Mouse (Mus musculus): ENCODE results near the gene 7530416G11Rik. TPM values are rescaled to one million over a fixed set of nuclear protein-coding genes. Genes with fewer than 3 reads are reported as not detected.

7530416G11Rik gene
- polyA plus RNA-seq, 1 experiment from 2014 or later = not detected

- H3K9me3 ChIP-seq (replicated peaks; ENCODE audit: control insufficient read depth, low read length, poor library complexity, severe bottlenecking) = no peaks in the 10 kb centered on the region
- no peak overlapping the region for H3K9ac ChIP-seq (ENCODE audit: low read depth, low read length)
- no peak for ATAC-seq
- no peak overlapping the region for H3K4me2 ChIP-seq (ENCODE audit: low read length)
- no peak overlapping the region for H3K27ac ChIP-seq (ENCODE audit: low read length)
- WGBS = 87% methylated on average over 6 of the region's 6 CpGs
- peaks cover 5% of the 10 kb centered on the region for H3K4me1 ChIP-seq (ENCODE audit: control insufficient read depth, insufficient read depth, low read length)
- no peaks in the 10 kb centered on the region for H3K27me3 ChIP-seq (ENCODE audit: control insufficient read depth, insufficient read depth, low read depth, low read length)
- peaks cover 7% of the 10 kb centered on the region for H3K36me3 ChIP-seq (ENCODE audit: control insufficient read depth, insufficient read depth, low read length)
- H3K4me3 ChIP-seq (ENCODE audit: low read depth, low read length) = no peak overlapping the region
Measured at GRCm38 (mm10) chr15:85469401-85469800, 33.6 kb downstream of the 7530416G11Rik start.

GRCm38 (mm10) chr15:85466456-85467067, 36.5 kb downstream of the 7530416G11Rik start:
- no peak overlapping the region for H3K4me2 ChIP-seq (ENCODE audit: low read length)
- no peak overlapping the region for H3K4me3 ChIP-seq (ENCODE audit: low read depth, low read length)
- no peaks in the 10 kb centered on the region for H3K9me3 ChIP-seq (replicated peaks; ENCODE audit: control insufficient read depth, low read length, poor library complexity, severe bottlenecking)
- ATAC-seq = no peak
- H3K4me1 ChIP-seq (ENCODE audit: control insufficient read depth, insufficient read depth, low read length) = peaks cover 27% of the 10 kb centered on the region
- H3K9ac ChIP-seq (ENCODE audit: low read depth, low read length) = no peak overlapping the region
- H3K27me3 ChIP-seq (ENCODE audit: control insufficient read depth, insufficient read depth, low read depth, low read length) = no peaks in the 10 kb centered on the region
- H3K36me3 ChIP-seq (ENCODE audit: control insufficient read depth, insufficient read depth, low read length) = peaks cover 16% of the 10 kb centered on the region; the same call in 1 of the 2 replicates
- H3K27ac ChIP-seq (ENCODE audit: low read length) = no peak overlapping the region
- WGBS = 63% methylated on average over 5 of the region's 5 CpGs

GRCm38 (mm10) chr15:85464823-85465565, 38.0 kb downstream of the 7530416G11Rik start:
- no peak overlapping the region for H3K4me3 ChIP-seq (ENCODE audit: low read depth, low read length)
- no peak overlapping the region for H3K4me2 ChIP-seq (ENCODE audit: low read length)
- H3K27ac ChIP-seq (ENCODE audit: low read length) = 0 out of 2 replicates have a peak overlapping the region, but pooled peaks have one; percentile 24
- H3K36me3 ChIP-seq (ENCODE audit: control insufficient read depth, insufficient read depth, low read length) = peaks cover 16% of the 10 kb centered on the region; the same call in 1 of the 2 replicates
- no peaks in the 10 kb centered on the region for H3K27me3 ChIP-seq (ENCODE audit: control insufficient read depth, insufficient read depth, low read depth, low read length)
- no peak for ATAC-seq
- peaks cover 38% of the 10 kb centered on the region for H3K4me1 ChIP-seq (ENCODE audit: control insufficient read depth, insufficient read depth, low read length)
- 33% methylated on average over 10 of the region's 10 CpGs for WGBS
- no peaks in the 10 kb centered on the region for H3K9me3 ChIP-seq (replicated peaks; ENCODE audit: control insufficient read depth, low read length, poor library complexity, severe bottlenecking)
- H3K9ac ChIP-seq (ENCODE audit: low read depth, low read length) = no peak overlapping the region

GRCm38 (mm10) chr15:85464190-85464589, 38.8 kb downstream of the 7530416G11Rik start:
- Histone ChIP-seq H3K4me3 (ENCODE audit: low read depth, low read length) (no peak overlapping the region), H3K36me3 (ENCODE audit: control insufficient read depth, insufficient read depth, low read length) (peaks cover 14% of the 10 kb centered on the region; the same call in 1 of the 2 replicates), H3K4me2 (ENCODE audit: low read length) (no peak overlapping the region), H3K27ac (ENCODE audit: low read length) (peak overlapping the region; percentile 24; the same call in 1 of the 2 replicates), H3K9ac (ENCODE audit: low read depth, low read length) (no peak overlapping the region), H3K4me1 (ENCODE audit: control insufficient read depth, insufficient read depth, low read length) (peaks cover 46% of the 10 kb centered on the region), H3K9me3 (replicated peaks; ENCODE audit: control insufficient read depth, low read length, poor library complexity, severe bottlenecking) (no peaks in the 10 kb centered on the region), H3K27me3 (ENCODE audit: control insufficient read depth, insufficient read depth, low read depth, low read length) (no peaks in the 10 kb centered on the region)
- WGBS = 10% methylated on average over 5 of the region's 5 CpGs
- no peak for ATAC-seq

GRCm38 (mm10) chr15:85463027-85463790, 39.8 kb downstream of the 7530416G11Rik start:
- Histone ChIP-seq H3K36me3 (ENCODE audit: control insufficient read depth, insufficient read depth, low read length) (peaks cover 14% of the 10 kb centered on the region; the same call in 1 of the 2 replicates), H3K4me3 (ENCODE audit: low read depth, low read length) (no peak overlapping the region), H3K4me2 (ENCODE audit: low read length) (no peak overlapping the region), H3K9me3 (replicated peaks; ENCODE audit: control insufficient read depth, low read length, poor library complexity, severe bottlenecking) (no peaks in the 10 kb centered on the region), H3K27ac (ENCODE audit: low read length) (peak overlapping the region; percentile 66), H3K4me1 (ENCODE audit: control insufficient read depth, insufficient read depth, low read length) (peaks cover 55% of the 10 kb centered on the region), H3K27me3 (ENCODE audit: control insufficient read depth, insufficient read depth, low read depth, low read length) (no peaks in the 10 kb centered on the region), H3K9ac (ENCODE audit: low read depth, low read length) (no peak overlapping the region)
- WGBS = 20% methylated on average over 13 of the region's 13 CpGs
- ATAC-seq = no peak

GRCm38 (mm10) chr15:85462138-85462537, 40.9 kb downstream of the 7530416G11Rik start:
- ATAC-seq = no peak
- H3K9ac ChIP-seq (ENCODE audit: low read depth, low read length) = no peak overlapping the region
- no peaks in the 10 kb centered on the region for H3K27me3 ChIP-seq (ENCODE audit: control insufficient read depth, insufficient read depth, low read depth, low read length)
- no peak overlapping the region for H3K4me2 ChIP-seq (ENCODE audit: low read length)
- peaks cover 66% of the 10 kb centered on the region for H3K4me1 ChIP-seq (ENCODE audit: control insufficient read depth, insufficient read depth, low read length)
- H3K27ac ChIP-seq (ENCODE audit: low read length) = peak overlapping the region; percentile 66
- WGBS = 32% methylated on average over 4 of the region's 4 CpGs
- H3K4me3 ChIP-seq (ENCODE audit: low read depth, low read length) = no peak overlapping the region
- H3K36me3 ChIP-seq (ENCODE audit: control insufficient read depth, insufficient read depth, low read length) = peaks cover 14% of the 10 kb centered on the region; the same call in 1 of the 2 replicates
- no peaks in the 10 kb centered on the region for H3K9me3 ChIP-seq (replicated peaks; ENCODE audit: control insufficient read depth, low read length, poor library complexity, severe bottlenecking)

GRCm38 (mm10) chr15:85461541-85461940, 41.5 kb downstream of the 7530416G11Rik start:
- H3K9me3 ChIP-seq (replicated peaks; ENCODE audit: control insufficient read depth, low read length, poor library complexity, severe bottlenecking) = no peaks in the 10 kb centered on the region
- 12% methylated on average over 4 of the region's 4 CpGs for WGBS

GRCm38 (mm10) chr15:85458631-85459082, 44.4 kb downstream of the 7530416G11Rik start:
- H3K4me2 ChIP-seq (ENCODE audit: low read length) = no peak overlapping the region
- peak; percentile 48; the same call in 1 of the 2 replicates for ATAC-seq
- 0 out of 2 replicates have a peak, but pooled peaks cover 9% of the 10 kb centered on the region for H3K36me3 ChIP-seq (ENCODE audit: control insufficient read depth, insufficient read depth, low read length)
- H3K9ac ChIP-seq (ENCODE audit: low read depth, low read length) = no peak overlapping the region
- no peak overlapping the region for H3K4me3 ChIP-seq (ENCODE audit: low read depth, low read length)
- H3K9me3 ChIP-seq (replicated peaks; ENCODE audit: control insufficient read depth, low read length, poor library complexity, severe bottlenecking) = no peaks in the 10 kb centered on the region
- no peaks in the 10 kb centered on the region for H3K27me3 ChIP-seq (ENCODE audit: control insufficient read depth, insufficient read depth, low read depth, low read length)
- 7% methylated on average over 4 of the region's 4 CpGs for WGBS
- H3K4me1 ChIP-seq (ENCODE audit: control insufficient read depth, insufficient read depth, low read length) = peaks cover 62% of the 10 kb centered on the region
- H3K27ac ChIP-seq (ENCODE audit: low read length) = peak overlapping the region; percentile 76

More at GRCm38 (mm10) chr15:85461541-85461940, 41.5 kb downstream of the 7530416G11Rik start:
- H3K4me1 ChIP-seq (ENCODE audit: control insufficient read depth, insufficient read depth, low read length) = peaks cover 72% of the 10 kb centered on the region
- no peak overlapping the region for H3K4me3 ChIP-seq (ENCODE audit: low read depth, low read length)
- 0 out of 2 replicates have a peak overlapping the region, but pooled peaks have one; percentile 45 for H3K9ac ChIP-seq (ENCODE audit: low read depth, low read length)
- peak overlapping the region; percentile 66 for H3K27ac ChIP-seq (ENCODE audit: low read length)
- peaks cover 14% of the 10 kb centered on the region; the same call in 1 of the 2 replicates for H3K36me3 ChIP-seq (ENCODE audit: control insufficient read depth, insufficient read depth, low read length)
- no peak overlapping the region for H3K4me2 ChIP-seq (ENCODE audit: low read length)
- peak; percentile 71 for ATAC-seq
- H3K27me3 ChIP-seq (ENCODE audit: control insufficient read depth, insufficient read depth, low read depth, low read length) = no peaks in the 10 kb centered on the region
